Mouse (Mus musculus) cerebellum, adult (tissue): ENCODE results near the gene Prrxl1.
A peak's percentile ranks its signal among the peaks of the same experiment; 100 is the strongest.

Experiments used
- ATAC-seq: cut with Nextera tagmentation; 2 replicates; pipeline ENCODE4 v1.9.2; 2017; ENCODE audit warnings: mild to moderate bottlenecking, moderate library complexity, mixed read lengths; ENCODE audit not compliant: insufficient number of reproducible peaks, low FRiP score, low TSS enrichment

Prrxl1 gene

GRCm38 (mm10) chr14:32599290-32600041 is at the start of gene Prrxl1:
Gene Prrxl1, plus strand, starts transcription at chr14:32599407.
- ATAC-seq, result no peak

DNA sequence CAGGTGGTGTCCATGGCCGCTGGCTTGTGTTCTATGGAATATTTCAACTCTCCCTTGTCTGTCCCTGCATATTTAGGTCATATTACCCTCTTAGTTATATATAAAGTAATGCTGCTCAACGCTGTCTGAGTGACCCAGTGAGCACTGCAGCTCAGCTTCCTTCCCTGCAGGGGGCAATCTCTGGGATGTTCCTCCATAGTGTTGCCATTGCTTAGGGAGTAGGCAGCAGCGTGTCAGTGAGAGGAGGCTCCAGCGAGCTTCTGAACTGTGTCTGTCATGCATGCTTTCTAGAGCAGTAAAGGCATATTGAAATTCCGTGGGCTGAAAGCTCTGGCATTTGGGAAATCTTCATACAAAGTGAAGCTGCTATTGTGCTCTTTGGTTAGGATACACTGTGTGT is 47.4 kb upstream of the Prrxl1 start:
- ATAC-seq, result no peak

- no peak for ATAC-seq
Measured at GRCm38 (mm10) chr14:32553198-32553903, 45.9 kb upstream of the Prrxl1 start.

DNA sequence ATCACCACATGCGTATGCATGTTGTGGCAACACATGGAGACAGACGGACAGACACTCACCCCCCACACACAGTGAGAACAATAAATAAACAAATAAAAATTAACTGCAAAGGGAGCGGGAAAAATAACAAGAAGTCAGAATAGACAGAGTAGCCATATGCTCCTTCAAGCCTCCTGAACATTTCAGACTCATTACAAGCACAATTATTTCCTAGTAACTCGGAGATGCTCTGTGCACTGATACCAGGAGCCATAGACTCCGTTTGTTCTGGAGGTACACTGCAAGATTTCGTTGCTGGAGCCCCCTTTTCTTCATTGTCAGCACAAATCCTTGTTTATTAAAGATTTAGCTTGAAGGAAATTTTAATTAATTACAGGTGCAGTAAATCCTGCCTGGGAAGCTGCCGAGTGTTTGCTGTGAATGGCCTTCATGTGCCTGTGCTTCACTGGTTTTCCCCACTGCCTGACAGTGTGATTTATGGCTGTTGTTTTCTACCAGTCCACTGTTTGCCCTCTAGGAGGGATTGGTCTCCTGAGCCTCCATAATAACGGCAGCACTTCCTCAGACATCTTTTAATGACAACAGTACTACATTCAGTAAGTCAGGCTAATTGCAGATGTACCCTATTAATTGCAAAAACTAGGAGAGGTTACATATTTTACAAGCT is 44.2 kb upstream of the Prrxl1 start:
- ATAC-seq, result no peak

- no peak for ATAC-seq
Measured at GRCm38 (mm10) chr14:32561428-32561827, 37.8 kb upstream of the Prrxl1 start.

DNA sequence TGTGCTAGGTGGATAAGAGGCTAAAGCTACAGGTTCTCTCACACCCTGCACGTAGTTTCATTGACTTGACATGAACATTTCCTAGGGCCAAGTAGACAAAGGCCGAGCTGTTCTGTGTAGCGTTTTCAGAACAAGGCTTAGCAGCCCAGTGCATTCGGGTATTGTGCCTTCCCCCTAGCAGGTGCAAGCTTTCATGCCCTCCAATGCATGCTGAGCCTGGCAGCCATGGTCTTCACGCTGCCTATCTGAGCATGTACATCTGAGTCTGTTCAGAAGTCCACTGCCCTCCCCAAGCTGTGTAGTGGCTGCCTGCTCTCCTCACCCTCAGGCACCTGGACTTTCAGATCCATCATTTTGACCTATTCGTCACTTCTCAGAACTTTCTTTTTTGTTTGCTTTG is 35.5 kb upstream of the Prrxl1 start:
- no peak for ATAC-seq

- ATAC-seq, result no peak
Measured at GRCm38 (mm10) chr14:32572519-32572918, 26.7 kb upstream of the Prrxl1 start.

GRCm38 (mm10) chr14:32578420-32578819 is 20.8 kb upstream of the Prrxl1 start:
- ATAC-seq, result no peak

DNA sequence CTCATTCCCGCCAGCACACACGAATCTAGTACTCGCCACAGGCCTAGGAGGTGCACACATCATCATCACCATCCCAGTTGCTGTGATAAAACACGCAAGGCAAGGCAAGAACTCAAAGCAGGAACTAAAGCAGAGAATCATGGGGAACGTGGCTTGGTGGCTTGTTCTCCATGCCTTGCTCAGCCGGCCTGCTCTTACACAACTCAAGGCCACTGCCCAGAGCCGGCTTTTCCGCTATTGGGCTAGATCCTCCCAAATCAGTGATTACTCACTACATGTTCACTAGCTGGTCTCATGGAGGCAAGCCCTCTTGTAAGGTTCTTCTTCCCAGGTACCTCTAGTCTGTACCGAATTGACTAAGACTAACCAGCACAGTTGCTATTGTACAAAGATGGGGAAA is 15.5 kb upstream of the Prrxl1 start:
- no peak for ATAC-seq

DNA sequence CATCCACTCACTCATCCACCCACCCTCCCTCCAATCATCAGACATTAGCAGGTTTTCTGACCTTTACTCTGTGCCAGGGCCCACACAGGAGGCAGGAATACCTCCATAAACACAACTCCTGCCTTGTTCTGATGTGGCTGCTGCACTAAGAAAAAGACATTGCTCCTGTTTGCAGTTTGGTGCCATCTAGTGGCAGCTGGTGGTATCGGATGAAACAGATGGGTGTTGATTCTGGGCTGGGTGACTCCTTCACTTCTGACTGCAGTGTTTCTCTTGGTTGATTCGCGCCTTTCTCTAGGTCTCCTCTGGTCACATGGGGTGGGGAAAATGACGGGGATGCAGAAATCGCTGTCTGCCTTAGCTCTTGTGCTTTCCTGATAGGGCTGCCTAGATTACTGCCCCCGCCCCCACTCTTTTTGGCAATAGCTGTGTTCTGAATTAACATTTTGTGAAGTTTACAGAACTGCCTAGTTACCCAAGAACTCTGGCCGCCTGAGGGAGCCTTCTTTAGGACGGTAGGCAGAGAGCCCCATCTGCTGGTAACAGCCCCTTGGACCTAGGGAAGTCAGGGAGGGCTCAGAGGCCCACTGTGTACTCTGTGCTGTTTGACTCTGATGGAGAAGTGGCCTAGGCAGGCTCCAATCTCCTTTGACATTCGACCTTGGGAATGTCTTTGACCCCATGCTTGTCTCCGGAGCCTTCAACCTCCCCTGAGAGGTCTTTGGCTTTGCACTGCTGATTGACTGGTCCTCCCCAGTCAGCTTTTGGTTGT is 12.0 kb upstream of the Prrxl1 start:
- no peak for ATAC-seq

- ATAC-seq, result no peak
Measured at GRCm38 (mm10) chr14:32590377-32590776, 8.8 kb upstream of the Prrxl1 start.

DNA sequence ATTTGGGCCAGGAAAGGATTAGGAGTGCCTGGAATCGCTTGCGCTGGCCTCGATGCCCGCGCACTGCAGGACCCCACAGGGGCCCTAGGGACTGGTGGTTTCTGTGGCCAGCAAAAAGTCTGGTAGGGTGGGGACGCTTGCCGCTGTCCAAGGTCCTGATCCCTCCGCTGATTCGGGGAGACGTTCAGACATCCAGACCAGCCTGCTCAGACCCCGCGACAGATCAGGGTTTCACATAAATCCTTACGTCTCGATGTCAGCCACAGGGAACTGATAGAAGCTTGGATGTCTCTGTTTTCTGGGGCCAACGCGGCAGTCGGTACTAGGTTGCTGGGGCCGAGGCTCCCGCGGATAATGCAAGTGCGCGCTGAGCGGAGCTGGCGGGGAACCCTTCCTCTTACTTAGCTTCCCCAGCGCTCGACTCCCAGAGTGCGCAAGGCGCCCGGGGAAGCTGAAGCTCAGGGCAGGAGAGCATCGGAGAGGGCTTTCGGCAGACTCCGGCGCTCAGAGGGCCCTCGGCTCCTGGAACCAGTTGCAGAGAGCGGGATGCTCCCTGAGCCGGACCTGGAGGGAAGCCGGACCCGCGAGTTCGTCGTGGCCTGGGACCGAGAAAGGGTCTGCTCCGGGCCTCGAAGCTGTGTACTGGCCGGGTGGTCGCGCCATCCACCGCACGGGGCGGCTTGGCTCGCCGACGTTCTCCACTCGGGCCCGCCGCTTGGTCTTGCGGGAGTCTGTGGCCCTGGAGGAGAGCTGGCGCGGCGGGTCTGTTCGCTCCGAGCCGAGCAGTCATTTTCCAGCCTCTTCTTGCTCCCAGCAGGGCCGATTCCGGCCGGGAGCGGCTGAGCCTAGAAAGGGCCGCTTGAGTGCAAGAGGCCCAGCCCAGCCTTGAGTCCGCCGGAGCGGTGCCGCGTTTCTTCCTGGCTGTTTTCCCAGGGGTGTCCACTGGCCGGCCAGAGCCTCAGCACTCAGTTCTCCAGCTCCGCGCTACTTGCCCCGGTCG is 1.7 kb upstream of the Prrxl1 start:
- ATAC-seq, result 0 out of 2 replicates have a peak, but pooled peaks have one; percentile 17

DNA sequence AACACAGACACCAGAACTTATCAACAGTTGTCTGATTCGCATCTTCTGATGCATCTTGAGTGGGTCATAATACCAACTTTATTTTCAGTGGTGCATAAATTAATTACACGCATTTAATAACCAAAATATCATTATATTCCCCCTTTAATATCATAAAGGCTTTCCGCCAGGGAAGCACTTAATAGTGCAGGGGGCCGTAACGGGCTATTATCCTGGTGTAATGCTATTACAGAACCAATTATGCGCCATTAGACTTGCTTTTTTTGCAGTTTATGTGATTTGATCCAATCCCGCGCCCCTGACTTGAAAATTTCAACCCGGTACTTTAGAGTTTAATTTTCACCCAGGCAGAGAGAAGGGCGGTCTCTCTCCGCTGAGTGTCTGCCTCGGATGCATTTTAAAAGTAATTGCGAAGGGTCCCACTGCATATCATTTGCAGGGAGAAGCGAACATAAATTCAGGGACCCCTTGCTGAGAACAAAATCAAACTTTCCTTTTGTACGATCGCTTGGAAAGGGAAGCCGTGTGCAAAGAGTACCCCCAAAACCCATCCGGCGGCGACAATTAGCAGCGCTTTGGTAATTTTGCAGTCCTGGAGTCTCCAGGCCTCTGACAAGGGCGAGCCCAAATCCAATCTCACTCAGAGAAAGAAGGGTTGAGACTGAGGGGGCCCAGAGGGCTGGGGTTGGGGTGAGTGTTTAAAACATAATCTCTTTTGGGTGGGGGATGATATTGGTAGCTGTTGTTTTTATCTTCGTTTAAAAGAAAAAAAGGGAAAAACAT is 579 bp upstream of the Prrxl1 start:
- ATAC-seq, result no peak

- no peak for ATAC-seq
Measured at GRCm38 (mm10) chr14:32600110-32600509, 903 bp downstream of the Prrxl1 start.

DNA sequence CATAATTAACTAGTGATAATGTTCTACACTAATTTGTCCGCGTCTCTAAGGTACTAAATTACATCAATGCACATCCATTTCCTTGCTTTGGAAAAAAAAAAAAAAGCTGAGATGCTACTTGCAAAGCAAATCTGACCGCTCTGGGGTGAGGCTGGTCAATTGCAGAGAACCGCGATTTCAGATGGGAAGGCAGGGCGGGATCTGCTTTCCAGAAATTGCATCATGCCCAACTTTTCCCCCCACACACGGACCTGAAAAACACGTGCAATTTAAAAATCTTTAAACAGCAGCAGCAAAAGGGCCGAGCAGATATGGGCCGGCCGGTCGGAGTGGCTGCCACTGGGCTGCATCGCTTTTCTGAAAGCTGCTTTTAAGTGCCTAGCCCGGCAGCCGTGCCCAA is 6.3 kb downstream of the Prrxl1 start:
- ATAC-seq, result no peak

- ATAC-seq, result no peak
Measured at GRCm38 (mm10) chr14:32606316-32606715, 7.1 kb downstream of the Prrxl1 start.

GRCm38 (mm10) chr14:32609392-32609791 is 10.2 kb downstream of the Prrxl1 start:
- ATAC-seq, result no peak

DNA sequence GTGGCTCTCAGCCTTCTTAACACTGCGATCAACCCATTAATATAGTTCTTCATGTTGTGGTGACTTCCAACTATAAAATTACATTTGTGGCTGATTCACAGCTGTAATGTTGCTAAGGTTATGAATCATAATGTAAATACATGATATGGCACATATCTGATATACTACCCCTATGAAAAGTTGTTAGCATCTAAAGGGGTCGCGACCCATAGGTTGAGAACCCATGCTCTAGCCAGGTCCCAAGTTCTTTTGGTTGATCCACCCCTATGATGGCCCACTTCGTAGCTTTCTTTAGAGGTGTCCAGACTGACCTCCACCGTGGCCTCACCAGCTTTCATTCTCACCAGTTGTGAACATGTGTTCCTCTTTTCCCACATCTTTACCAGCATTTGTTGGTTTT is 18.0 kb downstream of the Prrxl1 start:
- ATAC-seq, result no peak

GRCm38 (mm10) chr14:32624245-32624644 is 25.0 kb downstream of the Prrxl1 start:
- ATAC-seq, result no peak
